Mouse (Mus musculus) hindbrain, embryonic 12.5 days (tissue): Measurements from ENCODE around the gene Cyp4f14. TPM values are rescaled to one million over a fixed set of nuclear protein-coding genes. Genes with fewer than 3 reads are reported as not detected.

Experiments used
- ATAC-seq: fragments of 200-750 bp; cut with Nextera tagmentation; 2 replicates; pipeline ENCODE4 v1.8.0; 2017; ENCODE audit warnings: moderate TSS enrichment; ENCODE audit not compliant: low FRiP score
- H3K27ac ChIP-seq: fragments of 300-500 bp; sonication (generic); 2 replicates; pipeline ENCODE4 v1.5.1; 2016; ENCODE audit warnings: mild to moderate bottlenecking
- H3K27me3 ChIP-seq: fragments of 300-500 bp; sonication (generic); 2 replicates; pipeline ENCODE4 v1.6.1; 2016; ENCODE audit warnings: mild to moderate bottlenecking
- H3K36me3 ChIP-seq: fragments of 300-500 bp; sonication (generic); 2 replicates; pipeline ENCODE4 v1.6.1; 2016; ENCODE audit warnings: mild to moderate bottlenecking
- H3K4me1 ChIP-seq: fragments of 300-500 bp; sonication (generic); 2 replicates; pipeline ENCODE4 v1.6.1; 2016
- H3K4me2 ChIP-seq: fragments of 300-500 bp; sonication (generic); replicated peaks from 2 replicates; pipeline ENCODE4 v1.6.1; 2016; ENCODE audit warnings: mild to moderate bottlenecking
- H3K4me3 ChIP-seq: fragments of 300-500 bp; sonication (generic); 2 replicates; pipeline ENCODE4 v1.5.1; 2016; ENCODE audit warnings: mild to moderate bottlenecking
- H3K9ac ChIP-seq: fragments of 300-500 bp; sonication (generic); 2 replicates; pipeline ENCODE4 v1.6.1; 2016; ENCODE audit warnings: mild to moderate bottlenecking, moderate library complexity
- H3K9me3 ChIP-seq: fragments of 300-500 bp; sonication (generic); replicated peaks from 2 replicates; pipeline ENCODE4 v1.6.1; 2016; ENCODE audit warnings: mild to moderate bottlenecking
- WGBS: fragments of 180-500 bp; shearing (Covaris S2); methylation state at CpG from one replicate; pipeline ENCODE4 v1.1.7; 2016; 5-methylcytosine and 5-hydroxymethylcytosine counted together
- polyA plus RNA-seq: library from polyadenylated mRNA; unstranded; fragments of >200 nt; fragmentation: Nextera tagmentation; extraction: Ambion mirVana; gene quantifications from 2 replicates; pipeline ENCODE4 v1.2.1, GENCODE M21; 2016

Gene Cyp4f14
- not detected in 2 replicates for polyA plus RNA-seq

GRCm38 (mm10) chr17:32917131-32917530 is at the start of gene Cyp4f14:
Gene Cyp4f14 (minus strand): TSS chr17:32917342.
- Histone ChIP-seq H3K9ac (no peak within 1 kb of the TSS), H3K27ac (no peak within 1 kb of the TSS), H3K27me3 (peaks cover 8% of the 10 kb centered on the region; the same call in 1 of the 2 replicates), H3K4me2 (no peak within 1 kb of the TSS), H3K4me1 (no peaks in the 10 kb centered on the region), H3K4me3 (no peak within 1 kb of the TSS), H3K36me3 (no peaks in the 10 kb centered on the region), H3K9me3 (peaks cover 6% of the 10 kb centered on the region; the same call in 1 of the 2 replicates)
- ATAC-seq: no peak
- WGBS: 72% methylated on average over 2 of the region's 2 CpGs

- H3K4me1 ChIP-seq: peaks cover 14% of the 10 kb centered on the region
- no peaks in the 10 kb centered on the region for H3K36me3 ChIP-seq
- H3K27ac ChIP-seq: peak within 1 kb of the TSS; percentile 75
- ATAC-seq: peak; percentile 99
- under 1% methylated on average over 33 of the region's 33 CpGs for WGBS
- H3K9ac ChIP-seq: peak within 1 kb of the TSS; percentile 78
- H3K27me3 ChIP-seq: no peaks in the 10 kb centered on the region
- H3K4me2 ChIP-seq: peak within 1 kb of the TSS; percentile 87
- no peaks in the 10 kb centered on the region for H3K9me3 ChIP-seq
- peak within 1 kb of the TSS; percentile 80 for H3K4me3 ChIP-seq
Measured at GRCm38 (mm10) chr17:32965623-32966290, 48.6 kb upstream of the Cyp4f14 start, which contains the start of gene Zfp472. Gene Zfp472 (plus strand): TSS chr17:32965814.

GRCm38 (mm10) chr17:32965253-32965622 is 48.1 kb upstream of the Cyp4f14 start:
- no peaks in the 10 kb centered on the region for H3K9me3 ChIP-seq
- peak overlapping the region; percentile 80 for H3K4me3 ChIP-seq
- H3K36me3 ChIP-seq: no peaks in the 10 kb centered on the region
- peaks cover 14% of the 10 kb centered on the region for H3K4me1 ChIP-seq
- H3K9ac ChIP-seq: peak overlapping the region; percentile 66
- peak overlapping the region; percentile 87 for H3K4me2 ChIP-seq
- ATAC-seq: peak; percentile 81
- no peaks in the 10 kb centered on the region for H3K27me3 ChIP-seq
- WGBS: 0% methylated on average over 14 of the region's 14 CpGs
- H3K27ac ChIP-seq: no peak overlapping the region; the same call in 1 of the 2 replicates

- Histone ChIP-seq H3K9me3 (no peaks in the 10 kb centered on the region), H3K4me1 (peaks cover 8% of the 10 kb centered on the region; the same call in 1 of the 2 replicates), H3K27ac (no peak overlapping the region), H3K27me3 (no peaks in the 10 kb centered on the region), H3K9ac (no peak overlapping the region), H3K36me3 (no peaks in the 10 kb centered on the region), H3K4me2 (no peak overlapping the region), H3K4me3 (no peak overlapping the region)
- WGBS: 32% methylated on average over 16 of the region's 16 CpGs
- ATAC-seq: no peak
Measured at GRCm38 (mm10) chr17:32951441-32951840, 34.3 kb upstream of the Cyp4f14 start.

GRCm38 (mm10) chr17:32951006-32951405 is 33.9 kb upstream of the Cyp4f14 start:
- Histone ChIP-seq H3K27me3 (no peaks in the 10 kb centered on the region), H3K9me3 (no peaks in the 10 kb centered on the region), H3K36me3 (no peaks in the 10 kb centered on the region), H3K4me1 (peaks cover 8% of the 10 kb centered on the region; the same call in 1 of the 2 replicates), H3K4me2 (no peak overlapping the region), H3K27ac (no peak overlapping the region), H3K4me3 (no peak overlapping the region), H3K9ac (no peak overlapping the region)
- WGBS: 79% methylated on average over 11 of the region's 11 CpGs
- no peak for ATAC-seq

GRCm38 (mm10) chr17:32950136-32950535 is 33.0 kb upstream of the Cyp4f14 start:
- no peak overlapping the region for H3K4me2 ChIP-seq
- 92% methylated on average over 3 of the region's 3 CpGs for WGBS

GRCm38 (mm10) chr17:32947215-32947914 is 30.2 kb upstream of the Cyp4f14 start, which contains the start of gene Cyp4f13:
Gene Cyp4f13 (minus strand): TSS chr17:32947402.
- H3K36me3 ChIP-seq: no peaks in the 10 kb centered on the region
- H3K4me1 ChIP-seq: peaks cover 8% of the 10 kb centered on the region; the same call in 1 of the 2 replicates
- no peaks in the 10 kb centered on the region for H3K9me3 ChIP-seq
- H3K4me2 ChIP-seq: peak within 1 kb of the TSS; percentile 52
- WGBS: 43% methylated on average over 12 of the region's 12 CpGs
- H3K27ac ChIP-seq: no peak within 1 kb of the TSS
- peak within 1 kb of the TSS; percentile 34 for H3K4me3 ChIP-seq
- peak within 1 kb of the TSS; percentile 55 for H3K9ac ChIP-seq
- no peaks in the 10 kb centered on the region for H3K27me3 ChIP-seq
- ATAC-seq: peak; percentile 75

More at GRCm38 (mm10) chr17:32950136-32950535, 33.0 kb upstream of the Cyp4f14 start:
- Histone ChIP-seq H3K9me3 (no peaks in the 10 kb centered on the region), H3K27ac (no peak overlapping the region), H3K4me1 (peaks cover 8% of the 10 kb centered on the region; the same call in 1 of the 2 replicates), H3K4me3 (no peak overlapping the region), H3K27me3 (no peaks in the 10 kb centered on the region), H3K9ac (no peak overlapping the region), H3K36me3 (no peaks in the 10 kb centered on the region)
- ATAC-seq: no peak

- H3K9ac ChIP-seq: peak overlapping the region; percentile 55
- peak overlapping the region; percentile 52 for H3K4me2 ChIP-seq
- ATAC-seq: no peak
- H3K4me3 ChIP-seq: peak overlapping the region; percentile 34
- no peaks in the 10 kb centered on the region for H3K9me3 ChIP-seq
- H3K36me3 ChIP-seq: no peaks in the 10 kb centered on the region
- 68% methylated on average over 9 of the region's 9 CpGs for WGBS
- no peaks in the 10 kb centered on the region for H3K27me3 ChIP-seq
- peaks cover 8% of the 10 kb centered on the region; the same call in 1 of the 2 replicates for H3K4me1 ChIP-seq
- H3K27ac ChIP-seq: no peak overlapping the region
Measured at GRCm38 (mm10) chr17:32946716-32947115, 29.6 kb upstream of the Cyp4f14 start.

- H3K27me3 ChIP-seq: no peaks in the 10 kb centered on the region; the same call in 1 of the 2 replicates
- H3K9me3 ChIP-seq: no peaks in the 10 kb centered on the region
- no peak overlapping the region for H3K4me3 ChIP-seq
- no peak overlapping the region for H3K27ac ChIP-seq
- H3K4me2 ChIP-seq: no peak overlapping the region
- 72% methylated on average over 3 of the region's 3 CpGs for WGBS
- H3K36me3 ChIP-seq: no peaks in the 10 kb centered on the region
- H3K9ac ChIP-seq: no peak overlapping the region
- H3K4me1 ChIP-seq: peaks cover 8% of the 10 kb centered on the region; the same call in 1 of the 2 replicates
- ATAC-seq: no peak
Measured at GRCm38 (mm10) chr17:32944402-32945035, 27.4 kb upstream of the Cyp4f14 start.

GRCm38 (mm10) chr17:32943661-32944060 is 26.5 kb upstream of the Cyp4f14 start:
- Histone ChIP-seq H3K4me1 (peaks cover 8% of the 10 kb centered on the region; the same call in 1 of the 2 replicates), H3K4me2 (no peak overlapping the region), H3K27me3 (no peaks in the 10 kb centered on the region; the same call in 1 of the 2 replicates), H3K36me3 (no peaks in the 10 kb centered on the region), H3K4me3 (no peak overlapping the region), H3K27ac (no peak overlapping the region), H3K9me3 (no peaks in the 10 kb centered on the region), H3K9ac (no peak overlapping the region)
- ATAC-seq: no peak
- WGBS: 92% methylated on average over 3 of the region's 3 CpGs

GRCm38 (mm10) chr17:32939831-32940230 is 22.7 kb upstream of the Cyp4f14 start:
- Histone ChIP-seq H3K9ac (no peak overlapping the region), H3K36me3 (no peaks in the 10 kb centered on the region), H3K4me3 (no peak overlapping the region), H3K4me2 (no peak overlapping the region), H3K9me3 (no peaks in the 10 kb centered on the region), H3K4me1 (no peaks in the 10 kb centered on the region), H3K27me3 (no peaks in the 10 kb centered on the region; the same call in 1 of the 2 replicates), H3K27ac (no peak overlapping the region)
- ATAC-seq: no peak
- WGBS: 82% methylated on average over 4 of the region's 4 CpGs

- Histone ChIP-seq H3K4me3 (no peak overlapping the region), H3K9ac (no peak overlapping the region), H3K4me2 (no peak overlapping the region), H3K27me3 (peaks cover 21% of the 10 kb centered on the region; the same call in 1 of the 2 replicates), H3K27ac (no peak overlapping the region), H3K36me3 (no peaks in the 10 kb centered on the region), H3K9me3 (no peaks in the 10 kb centered on the region), H3K4me1 (peaks cover 5% of the 10 kb centered on the region)
- no peak for ATAC-seq
- WGBS: 84% methylated on average over 5 of the region's 5 CpGs
Measured at GRCm38 (mm10) chr17:32927803-32928202, 10.7 kb upstream of the Cyp4f14 start.
